Mouse (Mus musculus) Patski (cell line): Measurements from ENCODE around the gene Nipsnap3a. TPM values are rescaled to one million over a fixed set of nuclear protein-coding genes. Genes with fewer than 3 reads are reported as not detected.

Experiments
- ATAC-seq: fragments of 100-300 bp; one replicate; pipeline ENCODE4 v1.8.0; 2021
- CTCF ChIA-PET: fragments of 350-600 bp; sonication (Branson Sonifier 250); formaldehyde crosslinking; loops from one replicate; lab custom pipeline; 2022; ENCODE audit warnings: inconsistent platforms; lab: Charles Lee
- POLR2A ChIA-PET: fragments of 350-600 bp; sonication (Branson Sonifier 250); formaldehyde crosslinking; loops from one replicate; lab custom pipeline; 2022; ENCODE audit warnings: antibody characterized with exemption, inconsistent platforms; lab: Charles Lee
- DNase-seq: peaks from one replicate; pipeline ENCODE4 v3.0.0-alpha.2; 2011; ENCODE audit warnings: low read depth, low spot score
- H3K27me3 ChIP-seq: fragments of 371-371 bp; one replicate; pipeline ENCODE4 v1.5.1; 2021
- CTCF ChIP-seq: fragments of 100-300 bp; IDR thresholded peaks from one replicate; pipeline ENCODE4 v1.5.1; 2021
- in situ Hi-C: fragments of 300-500 bp; cut with MboI; formaldehyde crosslinking; loops from 3 replicates; pipeline ENCODE4 v1.11.1; 2018; ENCODE audit warnings: low pct_unique_long_range_greater_than_20kb, mixed read lengths
- polyA plus RNA-seq: library from polyadenylated mRNA; unstranded; gene quantifications from one replicate; pipeline ENCODE4 v1.2.3, GENCODE M21; 2021

Gene Nipsnap3a
- not detected for polyA plus RNA-seq

DNA sequence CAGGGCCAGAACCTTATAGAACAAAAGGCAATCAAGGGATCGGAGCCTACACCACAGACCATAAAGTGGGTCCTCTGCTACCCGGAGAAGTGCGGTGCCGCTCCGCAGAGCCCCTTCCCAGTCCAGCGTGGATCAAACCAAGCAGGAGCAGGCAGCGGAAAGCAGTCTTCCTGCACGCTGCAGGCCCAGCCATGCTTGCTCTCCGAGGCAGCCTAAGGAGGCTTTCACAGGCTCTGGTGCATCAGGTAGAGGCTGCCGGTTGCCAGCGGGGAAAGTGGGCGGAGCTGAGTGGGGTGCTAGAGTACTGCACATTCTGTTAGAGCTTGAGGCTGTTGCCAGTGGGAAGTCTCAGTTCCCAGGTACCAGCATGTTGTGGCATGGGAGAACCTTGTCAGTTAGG is at the start of gene Nipsnap3a:
TSS of gene Nipsnap3a (plus strand) at position 25 of the 400 bp plus-strand sequence.
- POLR2A ChIA-PET = no interaction called here
- DNase-seq (no peak), ATAC-seq (no peak)
- H3K27me3 ChIP-seq = peaks cover 14% of the 10 kb centered on the region
- in situ Hi-C loops = no loop called here
- TF ChIP-seq CTCF = no peak
- CTCF ChIA-PET = no interaction called here

GRCm38 (mm10) chr4:52946665-52947064 is 42.4 kb upstream of the Nipsnap3a start:
- CTCF ChIA-PET = no interaction called here
- no peak for ATAC-seq
- POLR2A ChIA-PET = no interaction called here
- in situ Hi-C loops = no loop called here
- H3K27me3 ChIP-seq = peaks cover 2% of the 10 kb centered on the region
- no peak for DNase-seq
- no peak for TF ChIP-seq CTCF

GRCm38 (mm10) chr4:52949005-52949404 is 40.1 kb upstream of the Nipsnap3a start:
- ChIA-PET POLR2A (no interaction called here), CTCF (interaction anchor here (1.1 kb wide), 1 partner anchor 300 kb away, joined by 3 read pairs; no protein-coding TSS in a partner anchor)
- in situ Hi-C loops = no loop called here
- TF ChIP-seq CTCF = no peak
- ATAC-seq (no peak), DNase-seq (no peak)
- peaks cover 2% of the 10 kb centered on the region for H3K27me3 ChIP-seq

- DNase-seq (no peak), ATAC-seq (no peak)
- POLR2A ChIA-PET = no interaction called here
- peak; percentile 41 for TF ChIP-seq CTCF
- in situ Hi-C loops = no loop called here
- peaks cover 6% of the 10 kb centered on the region for H3K27me3 ChIP-seq
- CTCF ChIA-PET = no interaction called here
These were observed 30.4 kb upstream of the Nipsnap3a start for GRCm38 (mm10) chr4:52958693-52959092.

GRCm38 (mm10) chr4:52964247-52964646 is 24.8 kb upstream of the Nipsnap3a start, which contains the start of gene Olfr270:
Olfr270 (plus strand) TSS chr4:52964547.
- in situ Hi-C loops = no loop called here
- ChIA-PET POLR2A (no interaction called here), CTCF (no interaction called here)
- DNase-seq = no peak
- no peak for ATAC-seq
- peaks cover 12% of the 10 kb centered on the region for H3K27me3 ChIP-seq
- TF ChIP-seq CTCF = no peak

DNA sequence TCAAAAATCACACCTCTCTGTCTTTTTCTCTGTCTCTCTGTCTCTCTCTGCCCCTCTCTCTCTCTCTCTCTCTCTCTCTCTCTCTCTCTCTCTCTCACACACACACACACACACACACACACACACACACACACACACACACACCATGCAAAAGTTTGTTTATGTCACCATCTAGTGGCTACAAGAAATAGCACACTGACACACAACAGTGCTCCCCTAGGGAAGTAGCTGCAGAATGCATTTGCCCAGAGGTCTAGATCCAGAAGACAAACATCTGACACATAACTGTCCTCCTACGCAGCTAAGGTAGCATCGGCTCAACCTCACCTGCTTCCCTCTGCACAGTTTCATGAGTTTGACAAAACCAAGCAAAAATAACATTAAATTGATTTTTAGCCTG is 3.9 kb upstream of the Nipsnap3a start:
- ChIA-PET CTCF (no interaction called here), POLR2A (no interaction called here)
- DNase-seq = no peak
- no peak for TF ChIP-seq CTCF
- no peak for ATAC-seq
- H3K27me3 ChIP-seq = peaks cover 20% of the 10 kb centered on the region
- in situ Hi-C loops = no loop called here

DNA sequence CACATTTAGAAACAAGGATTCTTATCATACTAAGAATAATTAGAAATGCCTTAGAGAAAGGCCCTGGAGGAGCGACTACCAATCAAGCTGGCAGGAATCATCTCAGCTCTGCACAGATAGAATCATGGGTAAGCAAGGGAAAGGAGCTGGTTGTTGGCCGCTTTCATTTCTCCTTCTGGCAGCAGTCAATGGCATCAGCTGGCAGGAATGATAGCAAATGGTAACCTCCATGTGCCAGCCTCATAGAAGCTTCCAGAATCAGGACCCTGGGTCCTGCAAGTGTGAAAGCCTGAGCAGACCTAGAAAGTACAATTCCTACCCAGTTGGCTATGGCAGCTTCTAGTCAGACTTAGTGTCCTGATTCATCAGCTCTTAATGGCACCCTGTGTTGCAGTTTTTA is 2.8 kb upstream of the Nipsnap3a start:
- peaks cover 17% of the 10 kb centered on the region for H3K27me3 ChIP-seq
- TF ChIP-seq CTCF = no peak
- no peak for ATAC-seq
- in situ Hi-C loops = no loop called here
- no peak for DNase-seq
- POLR2A ChIA-PET = no interaction called here
- CTCF ChIA-PET = no interaction called here

DNA sequence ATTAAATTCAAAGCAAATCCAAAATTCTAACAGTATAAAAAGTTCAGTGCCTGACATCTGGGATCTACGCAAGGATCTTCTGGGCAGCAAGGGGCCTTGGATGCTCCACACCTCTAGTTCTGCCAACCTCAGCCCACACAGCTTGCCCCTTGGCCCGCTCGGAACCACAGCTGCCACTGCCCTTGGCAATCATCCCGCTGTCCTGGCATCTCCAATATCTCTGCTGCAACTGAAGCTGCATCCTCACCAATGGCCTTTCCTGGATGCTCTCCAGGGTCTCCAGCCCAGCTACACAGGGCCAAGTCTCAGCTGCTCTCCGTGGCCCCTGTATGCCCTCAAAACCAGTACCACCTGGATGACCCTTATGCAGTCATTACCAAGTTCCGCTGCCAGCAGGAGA is 10.4 kb downstream of the Nipsnap3a start:
- H3K27me3 ChIP-seq = peaks cover 12% of the 10 kb centered on the region
- ChIA-PET CTCF (interaction anchor here (1.6 kb wide), 1 partner anchor 10 kb away, joined by 5 read pairs; no protein-coding TSS in a partner anchor), POLR2A (no interaction called here)
- DNase-seq (no peak), ATAC-seq (no peak)
- in situ Hi-C loops = no loop called here
- no peak for TF ChIP-seq CTCF

- DNase-seq (no peak), ATAC-seq (no peak)
- TF ChIP-seq CTCF = no peak
- peaks cover 12% of the 10 kb centered on the region for H3K27me3 ChIP-seq
- POLR2A ChIA-PET = no interaction called here
- CTCF ChIA-PET = interaction anchor here (1.2 to 1.6 kb wide), 2 partner anchors 9 to 11 kb away, joined by 5 read pairs; partner anchors contain the start of gene Nipsnap3b
- in situ Hi-C loops = loop anchor here (25.0 kb wide), 1 partner anchor 538 kb away; no protein-coding TSS in a partner anchor
These were observed 11.1 kb downstream of the Nipsnap3a start for GRCm38 (mm10) chr4:53000154-53000553.

DNA sequence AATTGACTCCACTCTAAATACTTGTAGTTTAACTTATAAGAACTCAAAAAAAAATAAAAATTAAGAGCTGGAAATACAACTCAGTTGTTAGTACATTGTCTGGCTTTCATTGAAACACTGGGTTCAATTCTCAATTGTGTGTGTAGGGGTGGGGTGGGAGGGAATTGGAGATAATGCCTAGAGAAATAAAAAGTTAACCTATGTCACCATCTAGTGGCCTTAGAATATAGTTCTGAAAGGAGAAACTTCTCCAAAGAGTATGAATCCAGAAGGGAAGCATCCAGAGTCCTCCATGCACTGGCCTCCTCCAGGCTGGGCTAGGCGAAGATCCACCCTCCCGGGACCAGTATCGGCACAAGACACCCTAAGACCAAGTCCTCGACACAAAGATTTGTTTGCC is 20.1 kb downstream of the Nipsnap3a start:
- ChIA-PET POLR2A (no interaction called here), CTCF (interaction anchor here (1.4 to 1.5 kb wide), 2 partner anchors 10 to 14 kb away, joined by 5 read pairs; no protein-coding TSS in a partner anchor)
- no peak for DNase-seq
- no peak for ATAC-seq
- peaks cover 16% of the 10 kb centered on the region for H3K27me3 ChIP-seq
- in situ Hi-C loops = loop anchor here (25.0 kb wide), 1 partner anchor 547 kb away; no protein-coding TSS in a partner anchor
- peak; percentile 31 for TF ChIP-seq CTCF

DNA sequence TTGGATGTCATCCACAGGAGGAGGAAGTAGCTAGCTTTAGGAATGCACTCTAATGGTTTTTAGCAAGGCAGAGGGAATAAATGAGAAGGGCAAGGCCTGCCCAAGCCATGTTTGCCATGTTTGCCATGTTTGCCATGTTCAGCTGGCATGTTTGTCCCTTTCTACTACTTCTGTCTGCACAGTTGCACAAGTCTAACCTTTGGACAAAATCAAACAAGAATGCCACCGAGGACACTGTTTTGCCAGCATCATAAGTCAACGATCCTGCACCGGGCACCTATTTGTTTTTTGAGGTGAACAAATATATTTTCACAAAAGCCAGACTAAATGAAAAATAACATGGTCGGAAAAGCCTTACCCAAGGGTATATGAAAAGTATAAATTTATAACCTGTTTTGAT is 20.8 kb downstream of the Nipsnap3a start:
- DNase-seq (no peak), ATAC-seq (no peak)
- in situ Hi-C loops = loop anchor here (25.0 kb wide), 1 partner anchor 548 kb away; no protein-coding TSS in a partner anchor
- TF ChIP-seq CTCF = no peak
- CTCF ChIA-PET = interaction anchor here (1.5 kb wide), 1 partner anchor 10 kb away, joined by 5 read pairs; no protein-coding TSS in a partner anchor
- POLR2A ChIA-PET = no interaction called here
- peaks cover 16% of the 10 kb centered on the region for H3K27me3 ChIP-seq
